Mouse (Mus musculus) limb, embryonic 14.5 days (tissue): ENCODE data around the gene Dazap1. TPM values are rescaled to one million over a fixed set of nuclear protein-coding genes. Genes with fewer than 3 reads are reported as not detected.

Experiments used
- ATAC-seq: fragments of 200-750 bp; cut with Nextera tagmentation; 2 replicates; pipeline ENCODE4 v1.8.0; 2017; ENCODE audit warnings: low read depth, moderate number of reproducible peaks, moderate TSS enrichment; ENCODE audit not compliant: low FRiP score
- DNase-seq: peaks from one replicate; pipeline ENCODE4 v3.0.0-alpha.2; 2015; ENCODE audit warnings: low spot score
- H3K27ac ChIP-seq: fragments of 300-500 bp; sonication (generic); replicated peaks from 2 replicates; pipeline ENCODE4 v1.5.1; 2014; ENCODE audit warnings: low read depth, mild to moderate bottlenecking, low read length, moderate library complexity, mixed read lengths
- H3K27me3 ChIP-seq: fragments of 300-500 bp; sonication (generic); 2 replicates; pipeline ENCODE4 v1.6.1; 2014; ENCODE audit warnings: low read length, mixed read lengths; ENCODE audit not compliant: control insufficient read depth, insufficient read depth
- H3K36me3 ChIP-seq: fragments of 300-500 bp; sonication (generic); 2 replicates; pipeline ENCODE4 v1.6.1; 2014; ENCODE audit warnings: mild to moderate bottlenecking, low read length, moderate library complexity, mixed read lengths; ENCODE audit not compliant: control insufficient read depth, insufficient read depth
- H3K4me1 ChIP-seq: fragments of 300-500 bp; sonication (generic); 2 replicates; pipeline ENCODE4 v1.6.1; 2014; ENCODE audit warnings: antibody characterized with exemption, low read length, mixed read lengths; ENCODE audit not compliant: control insufficient read depth, insufficient read depth
- H3K4me2 ChIP-seq: fragments of 300-500 bp; sonication (generic); replicated peaks from 2 replicates; pipeline ENCODE4 v1.6.1; 2014; ENCODE audit warnings: low read depth, mild to moderate bottlenecking, low read length, moderate library complexity; ENCODE audit not compliant: severe bottlenecking
- H3K4me3 ChIP-seq: fragments of 300-500 bp; sonication (generic); replicated peaks from 2 replicates; pipeline ENCODE4 v1.5.1; 2014; ENCODE audit warnings: low read length
- H3K9ac ChIP-seq: fragments of 300-500 bp; sonication (generic); 2 replicates; pipeline ENCODE4 v1.6.1; 2014; ENCODE audit warnings: mild to moderate bottlenecking, low read depth, low read length, moderate library complexity; ENCODE audit not compliant: severe bottlenecking
- H3K9me3 ChIP-seq: fragments of 300-500 bp; sonication (generic); 2 replicates; pipeline ENCODE4 v1.6.1; 2016; ENCODE audit warnings: low read length; ENCODE audit not compliant: control insufficient read depth
- POLR2A ChIP-seq: fragments of 200-500 bp; IDR thresholded peaks from 2 replicates; pipeline ENCODE4 v1.8.0; 2012; ENCODE audit warnings: inconsistent platforms, mild to moderate bottlenecking, moderate library complexity, borderline replicate concordance; ENCODE audit not compliant: insufficient read depth, insufficient read length; ENCODE audit errors: extremely low read depth
- WGBS: fragments of 180-500 bp; shearing (Covaris S2); extraction: QIAGEN DNeasy Blood & Tissue Kit; methylation state at CpG from one replicate; pipeline ENCODE4 v1.1.7; 2014; 5-methylcytosine and 5-hydroxymethylcytosine counted together
- polyA plus RNA-seq, 2 experiments: library from polyadenylated mRNA; depleted of rRNA in 1 of 2; stranded (reverse) in 1 of 2; unstranded in 1 of 2; fragments of >200 nt; fragmentation: Nextera tagmentation in 1 of 2; extraction: Ambion mirVana in 1 of 2; gene quantifications; 2 replicates each; pipeline versions ENCODE4 v1.2.1 to v1.2.3; 2012 to 2014

Gene Dazap1
- polyA plus RNA-seq, 2 experiments, result 46.1 to 272 TPM

GRCm38 (mm10) chr10:80226071-80226415, 35.2 kb upstream of the Dazap1 start:
- H3K9me3 ChIP-seq, result no peaks in the 10 kb centered on the region
- WGBS, result 0% methylated on average over 14 of the region's 14 CpGs
- H3K9ac ChIP-seq, result peak overlapping the region; percentile 40
- peak overlapping the region; percentile 19 for H3K4me3 ChIP-seq
- TF ChIP-seq POLR2A, result peak; percentile 68; the same call in 1 of the 2 replicates
- H3K27me3 ChIP-seq, result no peaks in the 10 kb centered on the region
- no peak for ATAC-seq
- DNase-seq, result no peak
- peak overlapping the region; percentile 81 for H3K27ac ChIP-seq
- H3K36me3 ChIP-seq, result peaks cover 22% of the 10 kb centered on the region
- peaks cover 30% of the 10 kb centered on the region for H3K4me1 ChIP-seq
- H3K4me2 ChIP-seq, result peak overlapping the region; percentile 93

- H3K27me3 ChIP-seq, result no peaks in the 10 kb centered on the region
- H3K9me3 ChIP-seq, result no peaks in the 10 kb centered on the region
- peaks cover 26% of the 10 kb centered on the region for H3K36me3 ChIP-seq
- DNase-seq (peak; percentile 99), ATAC-seq (peak; percentile 98)
- peak within 1 kb of the TSS; percentile 92 for H3K27ac ChIP-seq
- peak within 1 kb of the TSS; percentile 93 for H3K4me2 ChIP-seq
- no peak for TF ChIP-seq POLR2A
- peaks cover 29% of the 10 kb centered on the region for H3K4me1 ChIP-seq
- H3K4me3 ChIP-seq, result peak within 1 kb of the TSS; percentile 91
- H3K9ac ChIP-seq, result peak within 1 kb of the TSS; percentile 91
- 1% methylated on average over 14 of the region's 75 CpGs for WGBS
Observed at GRCm38 (mm10) chr10:80226416-80227165, 34.7 kb upstream of the Dazap1 start, which contains the start of gene Mum1. Gene Mum1 (plus strand): TSS chr10:80226434.

GRCm38 (mm10) chr10:80227166-80227539, 34.1 kb upstream of the Dazap1 start:
- ATAC-seq (no peak), DNase-seq (no peak)
- no peak for TF ChIP-seq POLR2A
- no peaks in the 10 kb centered on the region for H3K27me3 ChIP-seq
- peaks cover 31% of the 10 kb centered on the region for H3K36me3 ChIP-seq
- peak overlapping the region; percentile 91 for H3K4me3 ChIP-seq
- H3K9me3 ChIP-seq, result no peaks in the 10 kb centered on the region
- peak overlapping the region; percentile 92 for H3K27ac ChIP-seq
- peak overlapping the region; percentile 91 for H3K9ac ChIP-seq
- H3K4me2 ChIP-seq, result peak overlapping the region; percentile 93
- 4% methylated on average over 10 of the region's 10 CpGs for WGBS
- peaks cover 29% of the 10 kb centered on the region for H3K4me1 ChIP-seq

DNA sequence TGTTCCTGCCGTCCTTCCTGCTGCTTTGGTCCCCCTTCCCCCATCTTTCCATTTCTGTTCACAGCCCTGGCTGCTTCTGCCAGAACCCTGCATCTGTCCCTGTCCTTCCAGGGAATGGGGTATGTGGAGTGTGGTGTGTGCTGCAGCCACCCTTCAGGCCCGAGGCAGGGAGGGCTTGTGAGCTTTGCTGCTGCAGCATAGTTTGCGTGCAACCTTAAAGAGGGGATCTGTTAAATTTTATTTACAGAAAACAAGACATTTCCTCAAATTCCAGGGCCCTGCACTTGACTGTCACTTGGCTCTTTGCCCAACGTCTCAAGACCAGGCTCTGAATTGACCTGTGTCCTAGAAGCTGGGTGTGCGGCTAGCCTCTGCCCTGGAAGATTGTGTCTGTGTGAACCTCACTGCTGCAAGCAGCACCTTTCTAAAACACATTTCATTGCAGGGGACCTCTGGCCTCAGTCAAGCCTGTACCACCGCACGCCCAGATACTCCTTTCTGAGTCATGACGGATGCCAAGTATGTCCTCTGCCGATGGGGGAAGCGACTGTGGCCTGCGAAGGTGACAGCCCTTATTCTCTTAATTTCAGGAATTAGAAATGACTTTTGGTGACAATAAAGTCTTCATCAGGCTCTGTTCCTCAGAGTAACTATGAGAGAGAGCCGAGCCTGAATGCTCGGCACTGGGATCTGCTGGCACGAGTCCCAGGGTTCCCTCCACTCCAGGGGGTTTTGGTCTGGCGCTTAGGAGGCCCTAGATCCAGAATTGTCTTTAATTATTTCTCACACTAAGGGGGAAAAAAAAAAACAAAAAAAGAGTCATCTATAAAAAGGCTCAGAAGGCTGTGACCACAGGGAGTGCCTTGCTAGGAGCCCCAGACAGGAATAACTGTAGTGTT, 33.2 kb upstream of the Dazap1 start:
- Histone ChIP-seq H3K9ac (peak overlapping the region; percentile 91), H3K27ac (peak overlapping the region; percentile 92; the same call in 1 of the 2 replicates), H3K4me3 (peak overlapping the region; percentile 91), H3K4me1 (peaks cover 29% of the 10 kb centered on the region), H3K36me3 (peaks cover 41% of the 10 kb centered on the region), H3K4me2 (peak overlapping the region; percentile 93), H3K27me3 (no peaks in the 10 kb centered on the region), H3K9me3 (no peaks in the 10 kb centered on the region)
- DNase-seq, result peak; percentile 18
- TF ChIP-seq POLR2A, result no peak
- WGBS, result 50% methylated on average over 15 of the region's 15 CpGs
- ATAC-seq, result no peak

GRCm38 (mm10) chr10:80236145-80236825, 25.0 kb upstream of the Dazap1 start:
- no peak overlapping the region for H3K4me2 ChIP-seq
- no peak overlapping the region for H3K9ac ChIP-seq
- no peak for DNase-seq
- H3K9me3 ChIP-seq, result no peaks in the 10 kb centered on the region
- H3K27ac ChIP-seq, result no peak overlapping the region
- no peaks in the 10 kb centered on the region for H3K27me3 ChIP-seq
- WGBS, result 94% methylated on average over 13 of the region's 13 CpGs
- no peaks in the 10 kb centered on the region for H3K4me1 ChIP-seq
- TF ChIP-seq POLR2A, result no peak
- ATAC-seq, result no peak
- no peak overlapping the region for H3K4me3 ChIP-seq
- peaks cover 100% of the 10 kb centered on the region for H3K36me3 ChIP-seq
